Mouse (Mus musculus): ENCODE data around the gene Asb7. TPM values are rescaled to one million over a fixed set of nuclear protein-coding genes. Genes with fewer than 3 reads are reported as not detected.

Asb7 gene
- 3.2 and 4.2 TPM in 2 replicates for polyA plus RNA-seq (2012; rRNA removed)

DNA sequence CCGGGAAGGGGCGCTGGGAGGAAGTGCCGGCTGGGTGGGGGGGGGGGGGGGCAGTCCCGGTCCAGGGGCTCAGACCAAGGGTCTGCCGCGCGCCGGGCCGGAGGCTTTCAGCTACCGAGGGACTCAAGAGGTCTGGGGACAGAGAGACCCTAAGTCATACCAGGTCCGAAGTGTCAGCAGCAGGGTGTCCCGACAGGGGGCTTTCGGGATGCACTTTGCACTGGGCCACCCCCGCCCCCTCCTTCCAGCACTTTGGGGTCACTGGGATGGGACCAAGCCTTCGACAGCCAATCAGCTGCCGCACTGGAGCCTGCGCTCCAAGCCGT is at the start of gene Asb7:
TSS of gene Asb7 (minus strand) at position 303 of the 326 bp plus-strand sequence.

GRCm38 (mm10) chr7:66689620-66690360 is 394 bp upstream of the Asb7 start, which contains the start of gene Lins1:
Gene Lins1 (plus strand): TSS chr7:66689889.

Other genes starting within 250 kb of the Asb7 start
- 5.1 and 5.6 TPM in 2 replicates for gene Lins1, start 293 bp upstream of the Asb7 start, polyA plus RNA-seq (2012; rRNA removed)
- 0.09 and 0.12 TPM in 2 replicates for gene Cers3, start 53.9 kb upstream of the Asb7 start, polyA plus RNA-seq (2012; rRNA removed)
- 3.1 and 3.8 TPM in 2 replicates for gene Adamts17, start 150.1 kb upstream of the Asb7 start, polyA plus RNA-seq (2012; rRNA removed)